Mouse (Mus musculus): Measurements from ENCODE around the gene Hadha.

GRCm38 (mm10) chr5:30161836-30162235 is 6.9 kb upstream of the Hadha start:
- TF ChIP-seq CTCF (conservative IDR thresholded peaks at IDR 0.05 in 1 of 2, IDR thresholded peaks at IDR 0.05 in 1 of 2; ENCODE audit: low read depth in 2 of 2, low read length in 2 of 2), result no peak
- TF ChIP-seq POLR2A (IDR thresholded peaks at IDR 0.05; ENCODE audit: low read depth, low read length), result no peak
- TF ChIP-seq ZNF384 (IDR thresholded peaks at IDR 0.05; ENCODE audit: low read depth, low read length), result no peak
- no peak for TF ChIP-seq EP300 (IDR thresholded peaks at IDR 0.05; ENCODE audit: low read length)
- TF ChIP-seq KAT2A (IDR thresholded peaks at IDR 0.05; ENCODE audit: insufficient replicate concordance, low read length), result no peak
- no peak for TF ChIP-seq E2F4 (IDR thresholded peaks at IDR 0.05; ENCODE audit: insufficient replicate concordance, low read depth, low read length)
- no peak for TF ChIP-seq MXI1 (IDR thresholded peaks at IDR 0.05; ENCODE audit: low read depth, low read length)
- no peak for TF ChIP-seq CHD2 (IDR thresholded peaks at IDR 0.05; ENCODE audit: low read length)
- TF ChIP-seq ZKSCAN1 (IDR thresholded peaks at IDR 0.05; ENCODE audit: borderline replicate concordance, low read depth, low read length), result no peak
- no peak for TF ChIP-seq GABPA (IDR thresholded peaks at IDR 0.05; ENCODE audit: insufficient replicate concordance, low read depth, low read length)
- TF ChIP-seq USF2 (conservative IDR thresholded peaks at IDR 0.05; ENCODE audit: low read depth, low read length), result no peak
- TF ChIP-seq MAX (IDR thresholded peaks at IDR 0.05; ENCODE audit: low read length), result no peak

Measured in CH12.LX (cell line).